8 mouse cellular contexts compared by ENCODE assay signal in genomic region chr11:103028176-103028891, GRCm38 (mm10). TPM values are rescaled to one million over a fixed set of nuclear protein-coding genes. Genes with fewer than 3 reads are reported as not detected.
A peak's percentile ranks its signal among the peaks of the same experiment; 100 is the strongest.
DNase-seq lines count a peak whose midpoint lies in the region; ATAC-seq and TF ChIP-seq lines count a peak whose summit lies in the region.

TSS of gene Nmt1 (plus strand) at chr11:103028190.
TSS of gene Dcakd (minus strand) at chr11:103028333.

- H3K4me3 ChIP-seq in CH12.LX (replicated peaks in 1 of 3; ENCODE audit: low read depth in 2 of 3, low read length in 2 of 3, poor library complexity in 1 of 3): peak within 1 kb of the TSS; percentile 57 to 98 (median 86)
- peak within 1 kb of the TSS; percentile 71 for H3K4me3 ChIP-seq in forebrain, embryonic 11.5 days (ENCODE audit: low read depth, low read length)
- peak within 1 kb of the TSS; percentile 89 for H3K4me3 ChIP-seq in heart, embryonic 16.5 days (ENCODE audit: low read length)
- H3K4me3 ChIP-seq in liver, embryonic 15.5 days (replicated peaks): peak within 1 kb of the TSS; percentile 72
- peak within 1 kb of the TSS; percentile 63 for H3K4me3 ChIP-seq in neural tube, embryonic 12.5 days

- no peak for TF ChIP-seq EP300 in CH12.LX (IDR thresholded peaks at IDR 0.05; ENCODE audit: low read length)

- TF ChIP-seq CTCF in CH12.LX (conservative IDR thresholded peaks at IDR 0.05 in 1 of 2, IDR thresholded peaks at IDR 0.05 in 1 of 2; ENCODE audit: low read depth in 2 of 2, low read length in 2 of 2): no peak

- peak within 1 kb of the TSS; percentile 98 for H3K4me2 ChIP-seq in CH12.LX (ENCODE audit: insufficient read depth, low read depth, poor library complexity, severe bottlenecking)
- H3K4me2 ChIP-seq in forebrain, embryonic 11.5 days (ENCODE audit: low read depth, low read length, severe bottlenecking): peak within 1 kb of the TSS; percentile 65
- peak within 1 kb of the TSS; percentile 78 for H3K4me2 ChIP-seq in heart, embryonic 16.5 days (ENCODE audit: low read depth, low read length)
- H3K4me2 ChIP-seq in liver, embryonic 15.5 days: peak within 1 kb of the TSS; percentile 75
- peak within 1 kb of the TSS; percentile 69 for H3K4me2 ChIP-seq in neural tube, embryonic 12.5 days (replicated peaks)

- H3K9ac ChIP-seq in CH12.LX (ENCODE audit: insufficient read depth, low read depth): peak within 1 kb of the TSS; percentile 95
- peak within 1 kb of the TSS; percentile 78 for H3K9ac ChIP-seq in forebrain, embryonic 11.5 days (ENCODE audit: low read length)
- peak within 1 kb of the TSS; percentile 83 for H3K9ac ChIP-seq in heart, embryonic 16.5 days (ENCODE audit: low read length)
- peak within 1 kb of the TSS; percentile 73 for H3K9ac ChIP-seq in liver, embryonic 15.5 days
- H3K9ac ChIP-seq in neural tube, embryonic 12.5 days: peak within 1 kb of the TSS; percentile 50

- peak; percentile 92 for TF ChIP-seq POLR2A in CH12.LX (IDR thresholded peaks at IDR 0.05; ENCODE audit: low read depth, low read length)

- TF ChIP-seq RAD21 in CH12.LX (IDR thresholded peaks at IDR 0.05; ENCODE audit: low read depth, low read length): no peak

- dilution Hi-C loops in CH12.LX (cut with MboI; ENCODE audit: extremely low pct_ligation_motif_present, extremely low pct_unique_long_range_greater_than_20kb, low sequenced_read_pairs): no loop called here

- in situ Hi-C loops in CH12.LX (cut with MboI; ENCODE audit: low pct_ligation_motif_present, low pct_unique_long_range_greater_than_20kb, low sequenced_read_pairs): no loop called here

- peak; percentile 99 for ATAC-seq in forebrain, embryonic 11.5 days (replicated peaks; ENCODE audit: low FRiP score)
- peak; percentile 97 for ATAC-seq in heart, embryonic 16.5 days (replicated peaks; ENCODE audit: extremely low read depth, insufficient read depth, low FRiP score)
- peak; percentile 97 for ATAC-seq in liver, embryonic 15.5 days (ENCODE audit: insufficient read depth)
- peak; percentile 98 for ATAC-seq in neural tube, embryonic 12.5 days (ENCODE audit: low FRiP score, low read depth)

- peaks cover 8 to 57% of the 10 kb centered on the region in 2 experiments for H3K4me1 ChIP-seq in CH12.LX (ENCODE audit: control insufficient read depth in 1 of 2, insufficient read depth in 2 of 2)
- peaks cover 5% of the 10 kb centered on the region; the same call in 1 of the 2 replicates for H3K4me1 ChIP-seq in forebrain, embryonic 11.5 days (replicated peaks; ENCODE audit: control insufficient read depth, insufficient read depth, low read length)
- H3K4me1 ChIP-seq in heart, embryonic 16.5 days (ENCODE audit: control insufficient read depth, insufficient read depth, low read length): peaks cover 16% of the 10 kb centered on the region
- H3K4me1 ChIP-seq in liver, embryonic 15.5 days (replicated peaks): peaks cover 51% of the 10 kb centered on the region
- H3K4me1 ChIP-seq in neural tube, embryonic 12.5 days: peaks cover 14% of the 10 kb centered on the region

- H3K27ac ChIP-seq in CH12.LX (ENCODE audit: insufficient read depth, low read depth): peak within 1 kb of the TSS; percentile 91
- H3K27ac ChIP-seq in forebrain, embryonic 11.5 days (ENCODE audit: low read depth, low read length): peak within 1 kb of the TSS; percentile 53
- peak within 1 kb of the TSS; percentile 84 for H3K27ac ChIP-seq in heart, embryonic 16.5 days (ENCODE audit: low read length)
- peak within 1 kb of the TSS; percentile 92 for H3K27ac ChIP-seq in liver, embryonic 15.5 days (replicated peaks)
- H3K27ac ChIP-seq in neural tube, embryonic 12.5 days: no peak within 1 kb of the TSS

- H3K9me3 ChIP-seq in CH12.LX (replicated peaks; ENCODE audit: low read length): no peaks in the 10 kb centered on the region
- H3K9me3 ChIP-seq in forebrain, embryonic 11.5 days (ENCODE audit: control insufficient read depth, low read length): no peaks in the 10 kb centered on the region
- no peaks in the 10 kb centered on the region for H3K9me3 ChIP-seq in heart, embryonic 16.5 days (replicated peaks; ENCODE audit: control insufficient read depth, low read length)
- no peaks in the 10 kb centered on the region for H3K9me3 ChIP-seq in liver, embryonic 15.5 days (replicated peaks)
- H3K9me3 ChIP-seq in neural tube, embryonic 12.5 days: no peaks in the 10 kb centered on the region

- H3K79me2 ChIP-seq in CH12.LX (replicated peaks; ENCODE audit: control insufficient read depth, extremely low read depth, insufficient read depth, poor library complexity, severe bottlenecking): peaks cover 67% of the 10 kb centered on the region

- peaks cover 20 to 55% of the 10 kb centered on the region in 2 experiments for H3K36me3 ChIP-seq in CH12.LX (replicated peaks in 1 of 2; ENCODE audit: control insufficient read depth in 1 of 2, insufficient read depth in 1 of 2, low read length in 1 of 2)
- H3K36me3 ChIP-seq in forebrain, embryonic 11.5 days (ENCODE audit: control insufficient read depth, insufficient read depth, low read length): no peaks in the 10 kb centered on the region; the same call in 1 of the 2 replicates
- H3K36me3 ChIP-seq in heart, embryonic 16.5 days (ENCODE audit: control insufficient read depth, insufficient read depth): peaks cover 6% of the 10 kb centered on the region
- H3K36me3 ChIP-seq in liver, embryonic 15.5 days (replicated peaks): peaks cover 33% of the 10 kb centered on the region
- peaks cover 6% of the 10 kb centered on the region; the same call in 1 of the 2 replicates for H3K36me3 ChIP-seq in neural tube, embryonic 12.5 days

- under 1% methylated on average over 36 of the region's 36 CpGs for WGBS in forebrain, embryonic 11.5 days
- under 1% methylated on average over 36 of the region's 36 CpGs for WGBS in heart, embryonic 16.5 days
- WGBS in liver, embryonic 15.5 days (ENCODE audit: insufficient replicate concordance): under 1% methylated on average over 36 of the region's 36 CpGs
- under 1% methylated on average over 36 of the region's 36 CpGs for WGBS in neural tube, embryonic 12.5 days

- peak; percentile 100 for DNase-seq in CH12.LX (ENCODE audit: extremely low read depth)
- peak; percentile 96 for DNase-seq in c-Kit-positive CD71-positive TER-119-negative erythroid progenitor cells, embryonic 14.5 days (ENCODE audit: low read depth)
- peak; percentile 94 for DNase-seq in forebrain, embryonic 11.5 days (ENCODE audit: low spot score)
- peak; percentile 95 to 98 for DNase-seq in kidney, postnatal 36 days
- DNase-seq in telencephalon, adult 2 months (ENCODE audit: low read depth, low spot score): peak; percentile 99

- no peaks in the 10 kb centered on the region for H3K27me3 ChIP-seq in CH12.LX (replicated peaks)
- H3K27me3 ChIP-seq in forebrain, embryonic 11.5 days (ENCODE audit: control insufficient read depth, insufficient read depth, low read length): no peaks in the 10 kb centered on the region
- H3K27me3 ChIP-seq in heart, embryonic 16.5 days (ENCODE audit: control insufficient read depth, insufficient read depth, low read length): no peaks in the 10 kb centered on the region
- no peaks in the 10 kb centered on the region for H3K27me3 ChIP-seq in liver, embryonic 15.5 days
- no peaks in the 10 kb centered on the region for H3K27me3 ChIP-seq in neural tube, embryonic 12.5 days (replicated peaks)

TF ChIP-seq in CH12.LX, 34 proteins besides CTCF, POLR2A, EP300 and RAD21 (continues in another document):
- TF ChIP-seq PAX5 (IDR thresholded peaks at IDR 0.05; ENCODE audit: low read length) (no peak), JUND (conservative IDR thresholded peaks at IDR 0.05; ENCODE audit: low read depth, low read length) (no peak), E2F4 (IDR thresholded peaks at IDR 0.05; ENCODE audit: insufficient replicate concordance, low read depth, low read length) (peak; percentile 81; the same call in 1 of the 2 replicates), TCF12 (IDR thresholded peaks at IDR 0.05; ENCODE audit: low read depth, low read length) (peak; percentile 100), NELFE (IDR thresholded peaks at IDR 0.05; ENCODE audit: low read depth, low read length) (peak; percentile 85), MAX (IDR thresholded peaks at IDR 0.05; ENCODE audit: low read length) (peak; percentile 53; the same call in 1 of the 2 replicates), ZMIZ1 (IDR thresholded peaks at IDR 0.05; ENCODE audit: low read depth, low read length) (peak; percentile 76), MAZ (IDR thresholded peaks at IDR 0.05; ENCODE audit: low read depth, low read length) (no peak; the same call in 1 of the 2 replicates), BHLHE40 (IDR thresholded peaks at IDR 0.05; ENCODE audit: low read depth, low read length) (no peak), RCOR1 (conservative IDR thresholded peaks at IDR 0.05; ENCODE audit: low read depth, low read length) (no peak), CHD1 (IDR thresholded peaks at IDR 0.05; ENCODE audit: low read depth, low read length) (no peak), KAT2A (IDR thresholded peaks at IDR 0.05; ENCODE audit: insufficient replicate concordance, low read length) (peak; percentile 100), USF2 (conservative IDR thresholded peaks at IDR 0.05; ENCODE audit: low read depth, low read length) (no peak), MXI1 (IDR thresholded peaks at IDR 0.05; ENCODE audit: low read depth, low read length) (no peak; the same call in 1 of the 2 replicates), JUN (IDR thresholded peaks at IDR 0.05; ENCODE audit: insufficient read depth, low read depth, low read length) (no peak), ETS1 (conservative IDR thresholded peaks at IDR 0.05; ENCODE audit: low read depth, low read length) (no peak), UBTF (IDR thresholded peaks at IDR 0.05; ENCODE audit: low read depth, low read length) (peak; percentile 24; the same call in 1 of the 2 replicates)

RNA-seq across cellular contexts. Expression of gene Nmt1, which starts in this region (rescaled TPM):
- total RNA-seq in CH12.LX (2012; rRNA removed) (84.5 and 93.2 TPM in 2 replicates), CH12.LX (2014; rRNA removed) (108 and 115 TPM in 2 replicates)
- polyA plus RNA-seq in CH12.LX (2012; ENCODE audit: insufficient read length, low read depth): 205 and 208 TPM in 2 replicates
- polyA plus RNA-seq in forebrain, embryonic 11.5 days (2014; fragmentation: Nextera tagmentation; extraction: Ambion mirVana): 53.8 and 58.6 TPM in 2 replicates
- polyA plus RNA-seq in heart, embryonic 16.5 days (2015; fragmentation: Nextera tagmentation; extraction: Ambion mirVana): 39.1 and 41.7 TPM in 2 replicates
- polyA plus RNA-seq in liver, embryonic 15.5 days (2015; fragmentation: Nextera tagmentation; extraction: Ambion mirVana): 32.4 and 36.7 TPM in 2 replicates
- polyA plus RNA-seq in neural tube, embryonic 12.5 days (2016; fragmentation: Nextera tagmentation; extraction: Ambion mirVana): 44.9 and 49.7 TPM in 2 replicates

RNA-seq across cellular contexts. Expression of gene Dcakd, which starts in this region (rescaled TPM):
- total RNA-seq in CH12.LX (2012; rRNA removed) (22.4 and 24.0 TPM in 2 replicates), CH12.LX (2014; rRNA removed) (7.8 and 8.8 TPM in 2 replicates)
- 74.1 and 89.0 TPM in 2 replicates for polyA plus RNA-seq in CH12.LX (2012; ENCODE audit: insufficient read length, low read depth)
- polyA plus RNA-seq in forebrain, embryonic 11.5 days (2014; fragmentation: Nextera tagmentation; extraction: Ambion mirVana): 276 and 295 TPM in 2 replicates
- 66.9 and 77.5 TPM in 2 replicates for polyA plus RNA-seq in heart, embryonic 16.5 days (2015; fragmentation: Nextera tagmentation; extraction: Ambion mirVana)
- polyA plus RNA-seq in liver, embryonic 15.5 days (2015; fragmentation: Nextera tagmentation; extraction: Ambion mirVana): 28.7 and 30.0 TPM in 2 replicates
- 150 and 170 TPM in 2 replicates for polyA plus RNA-seq in neural tube, embryonic 12.5 days (2016; fragmentation: Nextera tagmentation; extraction: Ambion mirVana)
